Mouse (Mus musculus) erythroblast, embryonic 14.5 days (primary cell): Measurements from ENCODE around the gene Npw.

Source experiments
- GATA1 ChIP-seq: IDR thresholded peaks from 2 replicates; pipeline ENCODE4 v1.6.1; 2012; ENCODE audit warnings: low read length, inconsistent platforms, mixed read lengths
- TAL1 ChIP-seq: IDR thresholded peaks from 3 replicates; pipeline ENCODE4 v1.6.1; 2012; ENCODE audit warnings: low read length, inconsistent platforms, mixed read lengths

- TF ChIP-seq GATA1 (no peak), TAL1 (no peak)
These were observed 13.1 kb upstream of the Npw start for GRCm38 (mm10) chr17:24671346-24671745.
